Comparison of ENCODE assay signal across 20 mouse cellular contexts in the genomic region with DNA sequence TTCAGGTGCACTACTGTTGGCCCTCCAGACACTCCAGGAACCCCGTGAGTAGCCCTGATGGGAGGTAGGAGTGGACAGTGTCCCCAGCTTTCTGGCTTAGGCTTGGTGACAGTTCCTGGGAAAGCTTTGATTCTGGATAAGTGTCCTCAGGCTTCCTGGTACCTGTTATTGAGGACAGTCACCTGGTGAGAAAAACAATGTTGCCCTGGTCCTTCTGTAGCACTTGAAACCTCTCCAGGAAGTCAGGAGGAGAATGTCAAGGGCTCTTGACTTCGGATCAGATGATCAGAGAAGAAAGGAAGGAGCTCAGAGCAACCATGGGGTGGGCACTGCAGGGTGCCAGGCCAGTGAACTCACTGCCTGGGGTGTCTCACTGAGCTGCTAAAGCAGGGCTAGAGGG.
"Had no signal": no experiment of that assay in that cellular context is flagged by ENCODE, and none has a peak within 500 bp of the region (broad histone marks: within the 10 kb centered on the region; RNA-seq: fewer than 3 reads in every experiment).

No protein-coding gene starts in this region.

- H3K4me1 ChIP-seq: limb, embryonic 10.5 days; limb, embryonic 13.5 days; liver, embryonic 12.5 days; liver, embryonic 15.5 days; midbrain, embryonic 13.5 days; neural tube, embryonic 13.5 days; stomach, embryonic 15.5 days had no signal

- H3K27me3 ChIP-seq: lung, embryonic 15.5 days; midbrain, embryonic 13.5 days; neural tube, embryonic 13.5 days had no signal

- H3K27ac ChIP-seq: layer of hippocampus, adult 2 months; limb, embryonic 10.5 days; limb, embryonic 13.5 days; liver, embryonic 12.5 days; liver, embryonic 15.5 days; lung, embryonic 15.5 days; midbrain, embryonic 13.5 days; neural tube, embryonic 13.5 days; stomach, embryonic 15.5 days had no signal

- H3K36me3 ChIP-seq: limb, embryonic 10.5 days; limb, embryonic 13.5 days; liver, embryonic 12.5 days; liver, embryonic 15.5 days; lung, embryonic 15.5 days; midbrain, embryonic 13.5 days; neural tube, embryonic 13.5 days; stomach, embryonic 15.5 days had no signal

- H3K9me3 ChIP-seq: limb, embryonic 10.5 days; liver, embryonic 12.5 days; liver, embryonic 15.5 days; lung, embryonic 15.5 days; midbrain, embryonic 13.5 days; neural tube, embryonic 13.5 days; stomach, embryonic 15.5 days had no signal

- DNase-seq: kidney, adult 18-20 months; kidney, adult 9 months; kidney, postnatal 25 days; layer of hippocampus, adult 9-11 months; liver; retina, postnatal 1 day; right cerebral cortex, postnatal 25 days; spleen, adult 18-20 months; thymus, postnatal 25 days had no signal

- ATAC-seq: inflammation-experienced regulatory T-cells, adult 6 months; intestine, embryonic 16.5 days; liver, embryonic 12.5 days; midbrain, embryonic 13.5 days had no signal

- H3K9ac ChIP-seq: limb, embryonic 13.5 days; liver, embryonic 12.5 days; liver, embryonic 15.5 days; lung, embryonic 15.5 days; midbrain, embryonic 13.5 days; neural tube, embryonic 13.5 days; stomach, embryonic 15.5 days had no signal

- H3K4me2 ChIP-seq: limb, embryonic 13.5 days; liver, embryonic 12.5 days; liver, embryonic 15.5 days; lung, embryonic 15.5 days; midbrain, embryonic 13.5 days; neural tube, embryonic 13.5 days; stomach, embryonic 15.5 days had no signal

- H3K4me3 ChIP-seq: layer of hippocampus, adult 2 months; limb, embryonic 10.5 days; limb, embryonic 13.5 days; liver, embryonic 12.5 days; liver, embryonic 15.5 days; lung, embryonic 15.5 days; midbrain, embryonic 13.5 days; neural tube, embryonic 13.5 days; stomach, embryonic 15.5 days had no signal
